Mouse (Mus musculus) gastrocnemius, postnatal 4 days (tissue): ENCODE results near the gene Skint9. TPM values are rescaled to one million over a fixed set of nuclear protein-coding genes. Genes with fewer than 3 reads are reported as not detected.
"Not testable (repeated sequence)": the region's sequence is repeated elsewhere in the genome, so short reads cannot be mapped to it uniquely, and the experiment has no call there.

Experiments
- DNase-seq, 2 experiments: peaks; one replicate each; pipeline ENCODE4 v3.0.0; 2021 to 2022; ENCODE audit warnings: low spot score in 2 of 2, mixed read lengths in 2 of 2
- long read RNA-seq, 2 experiments: library from polyadenylated mRNA; stranded (forward); transcript quantifications; one replicate each; pipeline ENCODE4 v2.0.0; 2021
- total RNA-seq, 2 experiments: library from RNA; stranded (reverse); gene quantifications; 2 replicates each; pipeline ENCODE4 v1.2.3; 2021

Skint9 gene
- total RNA-seq, result not detected
- long read RNA-seq, experiment 1, partial matches to known transcripts, result 1 of 1 reads
- long read RNA-seq, experiment 1, other reads (novel, unspliced or antisense), result 0 of 1 reads
- long read RNA-seq, experiment 2, result 0 reads

GRCm38 (mm10) chr4:112433885-112434284, at the start of gene Skint9:
Gene Skint9 (minus strand): TSS chr4:112433985.
- DNase-seq, result no peak

DNA sequence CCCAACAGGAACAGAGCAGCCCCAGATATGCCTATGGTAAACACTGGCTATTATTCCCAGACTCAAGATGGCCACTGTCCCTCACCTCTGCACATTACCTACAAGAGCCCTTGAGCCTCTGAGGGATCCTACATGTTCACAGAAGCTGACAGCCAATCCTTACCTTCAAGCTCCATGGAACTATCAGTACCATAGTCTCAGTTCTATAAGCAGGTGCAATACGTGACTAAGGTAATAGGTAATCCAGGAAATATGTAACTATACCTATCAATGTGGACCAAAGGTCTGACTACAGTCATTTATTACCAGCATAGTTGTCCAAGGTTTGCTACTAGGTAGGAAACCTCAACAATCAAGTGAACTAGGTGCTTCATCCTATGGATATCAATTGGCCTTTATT, 1.1 kb downstream of the Skint9 start:
- DNase-seq, result no peak

- DNase-seq, result no peak
Observed at GRCm38 (mm10) chr4:112432223-112432622, 1.6 kb downstream of the Skint9 start.

GRCm38 (mm10) chr4:112349111-112349510, 84.7 kb downstream of the Skint9 start:
- DNase-seq, result not testable (repeated sequence)

Other genes starting within 250 kb of the Skint9 start
- under 1 TPM in 1 of 2 experiments, not detected in 1; 0.10 TPM for gene Skint3, start 201.7 kb downstream of the Skint9 start, total RNA-seq
- gene Skint2, start 123.2 kb upstream of the Skint9 start, total RNA-seq, result not detected